Mouse (Mus musculus) liver, embryonic 12.5 days (tissue): ENCODE results near the gene Rftn1. TPM values are rescaled to one million over a fixed set of nuclear protein-coding genes. Genes with fewer than 3 reads are reported as not detected.

Experiments
- ATAC-seq: fragments of 200-750 bp; cut with Nextera tagmentation; 2 replicates; pipeline ENCODE4 v1.8.0; 2017; ENCODE audit warnings: moderate number of reproducible peaks, mild to moderate bottlenecking, moderate library complexity
- H3K27ac ChIP-seq: fragments of 300-500 bp; sonication (generic); 2 replicates; pipeline ENCODE4 v1.5.1; 2016; ENCODE audit warnings: mild to moderate bottlenecking
- H3K27me3 ChIP-seq: fragments of 300-500 bp; sonication (generic); replicated peaks from 2 replicates; pipeline ENCODE4 v1.6.1; 2016; ENCODE audit warnings: mild to moderate bottlenecking, moderate library complexity
- H3K36me3 ChIP-seq: fragments of 300-500 bp; sonication (generic); 2 replicates; pipeline ENCODE4 v1.6.1; 2016; ENCODE audit warnings: mild to moderate bottlenecking, moderate library complexity
- H3K4me1 ChIP-seq: fragments of 300-500 bp; sonication (generic); 2 replicates; pipeline ENCODE4 v1.6.1; 2016
- H3K4me2 ChIP-seq: fragments of 300-500 bp; sonication (generic); 2 replicates; pipeline ENCODE4 v1.6.1; 2016; ENCODE audit warnings: mild to moderate bottlenecking, moderate library complexity
- H3K4me3 ChIP-seq: fragments of 300-500 bp; sonication (generic); 2 replicates; pipeline ENCODE4 v1.5.1; 2016; ENCODE audit warnings: mild to moderate bottlenecking, moderate library complexity
- H3K9ac ChIP-seq: fragments of 300-500 bp; sonication (generic); 2 replicates; pipeline ENCODE4 v1.6.1; 2016; ENCODE audit warnings: mild to moderate bottlenecking, moderate library complexity
- H3K9me3 ChIP-seq: fragments of 300-500 bp; sonication (generic); replicated peaks from 2 replicates; pipeline ENCODE4 v1.6.1; 2016; ENCODE audit warnings: mild to moderate bottlenecking, moderate library complexity
- WGBS: fragments of 180-500 bp; shearing (Covaris S2); methylation state at CpG from one replicate; pipeline ENCODE4 v1.1.7; 2016; ENCODE audit not compliant: insufficient replicate concordance; 5-methylcytosine and 5-hydroxymethylcytosine counted together
- polyA plus RNA-seq: library from polyadenylated mRNA; unstranded; fragments of >200 nt; fragmentation: Nextera tagmentation; extraction: Ambion mirVana; gene quantifications from 2 replicates; pipeline ENCODE4 v1.2.1, GENCODE M21; 2016

Gene Rftn1
- polyA plus RNA-seq, 1 experiment from 2014 or later: 11.0 TPM

DNA sequence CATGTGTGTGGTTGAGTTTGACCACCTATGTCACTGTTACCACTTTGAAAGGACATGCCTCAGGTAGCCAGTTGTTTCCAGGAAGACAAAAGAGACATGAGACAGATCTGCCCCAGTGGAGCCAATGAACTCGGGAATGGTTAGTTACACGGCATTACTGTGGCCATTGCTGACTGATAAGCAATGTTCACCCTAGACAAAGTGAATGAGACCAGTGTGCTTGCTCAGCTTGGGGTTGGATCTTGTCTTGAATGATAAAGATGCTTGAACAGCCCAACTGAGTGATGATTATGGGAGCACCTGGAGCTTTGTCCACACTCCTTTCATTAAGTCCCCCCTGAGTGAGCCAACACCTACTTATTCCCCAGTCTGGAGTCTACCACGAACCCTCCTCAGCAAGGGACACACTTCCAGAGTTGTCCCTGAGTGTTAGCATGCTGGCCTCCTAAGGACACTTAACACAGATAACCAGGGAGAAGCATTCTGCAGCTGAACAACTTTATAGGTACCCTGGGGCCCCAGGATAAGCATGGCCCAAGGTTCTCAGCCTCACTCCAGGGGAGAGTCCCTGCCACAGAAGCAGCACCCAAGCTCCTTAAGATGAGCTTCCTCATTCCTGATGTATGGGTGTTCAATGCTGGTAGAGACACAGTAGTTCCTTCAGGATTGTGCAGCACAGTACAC, 149.6 kb downstream of the Rftn1 start:
- Histone ChIP-seq H3K27ac (peak overlapping the region; percentile 18), H3K4me3 (no peak overlapping the region), H3K9me3 (no peaks in the 10 kb centered on the region), H3K27me3 (no peaks in the 10 kb centered on the region), H3K4me2 (no peak overlapping the region), H3K9ac (no peak overlapping the region), H3K4me1 (peaks cover 22% of the 10 kb centered on the region), H3K36me3 (no peaks in the 10 kb centered on the region)
- 48% methylated on average over 3 of the region's 3 CpGs for whole genome bisulfite sequencing
- ATAC-seq: peak; percentile 63

DNA sequence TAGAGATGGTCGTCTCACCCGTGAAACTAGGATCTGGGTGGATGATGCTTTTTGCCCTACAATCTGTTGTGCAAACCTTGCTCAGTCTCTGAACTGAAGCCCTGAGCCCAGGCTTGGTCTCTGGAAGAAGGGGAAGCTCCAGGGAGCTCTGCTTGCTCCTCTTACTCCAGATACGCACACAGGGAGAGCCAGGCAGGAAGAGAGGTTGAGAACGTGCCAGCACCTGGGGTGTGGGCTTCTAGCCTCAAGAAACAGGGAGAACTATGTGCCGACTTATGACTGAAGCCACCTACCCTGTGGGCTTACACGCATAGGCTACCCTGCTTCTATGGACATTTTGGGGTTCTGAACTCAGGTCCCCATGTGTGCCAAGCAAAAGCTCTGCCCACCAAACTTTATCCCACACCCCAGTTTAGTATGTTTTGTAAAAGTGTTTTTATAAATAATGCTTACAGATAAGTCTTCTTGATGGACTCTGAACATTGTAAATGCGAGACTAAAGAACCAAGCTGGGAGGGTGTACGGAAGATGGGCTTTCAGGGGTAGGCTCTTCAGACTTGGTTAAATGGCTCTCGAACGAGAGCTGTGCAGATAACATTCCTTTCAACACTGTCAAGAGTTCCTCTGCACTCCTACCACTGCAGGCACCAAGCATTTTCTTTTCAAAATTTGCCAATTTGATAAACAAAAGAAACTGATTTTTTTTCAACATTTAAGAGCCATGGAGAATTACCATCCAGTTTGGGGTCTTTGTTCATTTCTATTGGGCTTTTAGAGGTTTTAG, 152.4 kb downstream of the Rftn1 start:
- Histone ChIP-seq H3K36me3 (no peaks in the 10 kb centered on the region), H3K27ac (no peak overlapping the region), H3K4me1 (peaks cover 26% of the 10 kb centered on the region), H3K4me3 (no peak overlapping the region), H3K9ac (no peak overlapping the region), H3K4me2 (no peak overlapping the region), H3K9me3 (no peaks in the 10 kb centered on the region), H3K27me3 (no peaks in the 10 kb centered on the region)
- no peak for ATAC-seq
- 74% methylated on average over 10 of the region's 10 CpGs for WGBS

DNA sequence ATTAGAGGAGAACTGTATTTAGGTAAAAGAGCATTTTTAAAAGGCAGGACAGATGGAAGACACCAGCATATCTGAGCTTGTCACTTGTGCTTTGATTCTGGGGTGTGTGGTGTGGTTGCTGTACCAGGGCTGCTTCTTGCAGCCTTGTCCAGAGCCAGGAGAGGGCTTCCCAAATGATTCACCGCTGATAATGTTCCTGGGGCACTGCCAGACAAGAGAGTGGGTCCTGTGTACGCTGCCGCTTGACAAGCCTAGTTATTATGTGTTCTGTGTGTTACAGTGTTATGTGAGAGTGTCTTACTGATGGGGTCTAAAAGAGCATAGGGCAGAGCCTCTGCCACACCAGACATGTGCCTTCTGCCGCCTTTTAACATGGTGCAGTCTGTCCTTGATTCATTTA, 153.1 kb downstream of the Rftn1 start:
- peaks cover 32% of the 10 kb centered on the region for H3K4me1 ChIP-seq
- H3K4me2 ChIP-seq: no peak overlapping the region
- H3K27ac ChIP-seq: no peak overlapping the region
- no peak overlapping the region for H3K4me3 ChIP-seq
- no peaks in the 10 kb centered on the region for H3K27me3 ChIP-seq
- no peaks in the 10 kb centered on the region for H3K9me3 ChIP-seq
- 79% methylated on average over 4 of the region's 4 CpGs for WGBS
- no peak overlapping the region for H3K9ac ChIP-seq
- no peak for ATAC-seq
- H3K36me3 ChIP-seq: no peaks in the 10 kb centered on the region

DNA sequence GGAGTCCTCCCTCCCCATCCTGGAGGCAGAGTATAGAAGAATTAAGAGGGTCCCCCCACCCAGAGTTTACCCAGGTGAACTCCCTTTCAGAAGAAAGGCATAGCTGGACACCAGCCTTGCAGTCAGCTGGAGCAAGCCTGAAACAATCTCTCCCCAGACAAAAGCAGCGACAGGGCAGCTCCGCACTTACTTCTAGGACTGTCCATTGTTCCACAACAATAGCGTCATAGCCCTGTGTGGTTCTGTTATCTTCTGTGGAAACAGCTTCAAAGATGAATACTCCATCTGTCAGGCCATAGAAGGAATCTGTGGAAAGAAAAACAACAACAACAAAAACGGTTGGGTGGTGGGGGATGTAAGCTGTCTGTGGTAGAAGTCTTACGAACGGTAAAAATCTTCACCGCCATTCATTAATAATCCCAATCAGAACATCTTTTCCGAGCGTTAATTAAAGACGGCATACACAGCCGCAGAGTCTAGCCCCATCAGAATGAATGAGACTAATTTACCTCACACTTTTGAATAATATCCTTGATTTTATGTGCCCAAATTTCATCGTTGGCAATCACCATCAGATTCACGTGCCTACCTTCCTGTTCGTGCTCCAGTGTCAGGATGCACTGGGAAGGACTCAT, 153.6 kb downstream of the Rftn1 start:
- WGBS: 84% methylated on average over 14 of the region's 14 CpGs
- Histone ChIP-seq H3K4me3 (no peak overlapping the region), H3K4me1 (peaks cover 37% of the 10 kb centered on the region), H3K4me2 (no peak overlapping the region), H3K27me3 (no peaks in the 10 kb centered on the region), H3K9ac (no peak overlapping the region), H3K27ac (no peak overlapping the region), H3K9me3 (no peaks in the 10 kb centered on the region), H3K36me3 (no peaks in the 10 kb centered on the region)
- ATAC-seq: no peak

DNA sequence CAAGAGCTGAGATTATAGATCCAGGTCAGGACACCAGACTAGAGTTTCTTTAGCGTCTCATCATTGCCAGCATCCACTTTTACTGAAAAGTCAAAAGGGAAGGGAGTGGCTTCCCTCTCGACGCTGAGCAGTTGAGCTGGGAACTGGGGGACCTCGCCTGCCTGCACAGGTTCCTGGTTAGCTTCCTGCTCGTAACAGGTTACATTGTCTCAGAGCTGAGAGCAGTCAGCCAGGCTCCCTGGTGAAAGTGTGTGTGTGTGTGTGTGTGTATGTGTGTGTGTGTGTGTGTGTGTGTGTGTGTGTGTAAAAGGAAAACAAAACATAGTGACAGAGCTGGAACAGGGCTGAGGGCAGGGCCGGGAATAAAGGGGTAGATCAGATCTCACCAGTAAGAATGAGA, 156.8 kb downstream of the Rftn1 start:
- Histone ChIP-seq H3K9ac (no peak overlapping the region), H3K27ac (peak overlapping the region; percentile 57; the same call in 1 of the 2 replicates), H3K9me3 (no peaks in the 10 kb centered on the region), H3K4me2 (no peak overlapping the region), H3K27me3 (no peaks in the 10 kb centered on the region), H3K4me3 (no peak overlapping the region), H3K36me3 (no peaks in the 10 kb centered on the region), H3K4me1 (peaks cover 39% of the 10 kb centered on the region)
- WGBS: 53% methylated on average over 6 of the region's 6 CpGs
- no peak for ATAC-seq

DNA sequence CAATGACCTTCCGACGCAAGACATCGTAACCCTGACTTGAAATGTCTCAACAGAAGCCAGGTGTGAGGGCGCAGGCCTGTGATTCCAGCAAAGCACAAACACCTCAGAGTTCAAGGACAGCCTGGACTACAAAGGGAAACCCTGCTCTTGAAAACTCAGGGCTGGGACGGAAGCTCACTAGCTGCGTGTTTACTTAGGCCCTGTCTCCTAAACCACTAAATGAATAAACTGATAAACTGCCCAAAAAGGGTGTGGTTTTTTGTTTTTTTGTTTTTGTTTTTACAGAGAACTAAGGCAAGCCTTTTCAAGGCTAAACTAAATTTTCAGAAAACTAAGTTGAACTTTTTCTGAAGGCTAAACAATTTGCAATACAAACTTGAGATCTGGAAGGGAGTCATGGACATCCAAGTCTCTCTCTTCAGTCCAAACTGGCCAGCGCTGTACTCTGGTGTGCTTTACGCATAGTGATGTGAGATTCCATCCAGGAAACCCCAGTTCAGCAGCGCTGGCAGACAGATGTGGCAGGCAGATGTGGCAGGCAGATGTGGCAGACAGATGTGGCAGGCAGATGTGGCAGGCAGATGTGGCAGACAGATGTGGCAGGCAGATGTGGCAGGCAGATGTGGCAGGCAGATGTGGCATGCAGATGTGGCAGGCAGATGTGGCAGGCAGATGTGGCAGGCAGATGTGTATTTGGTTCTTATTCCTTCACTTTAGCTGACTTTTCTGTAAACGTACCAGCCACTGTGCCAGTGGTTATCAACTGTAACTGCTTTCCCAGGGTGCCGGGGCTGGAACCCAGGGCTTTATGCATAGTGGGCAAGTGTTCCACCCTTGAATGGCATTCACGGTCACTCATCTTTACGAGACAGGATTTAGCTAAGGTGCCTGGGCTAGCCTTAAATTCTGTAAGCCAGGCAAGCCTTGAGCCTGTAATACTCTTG, 158.7 kb downstream of the Rftn1 start:
- no peaks in the 10 kb centered on the region for H3K36me3 ChIP-seq
- no peaks in the 10 kb centered on the region for H3K9me3 ChIP-seq
- 0 out of 2 replicates have a peak overlapping the region, but pooled peaks have one; percentile 12 for H3K9ac ChIP-seq
- H3K4me3 ChIP-seq: no peak overlapping the region
- peak overlapping the region; percentile 75 for H3K27ac ChIP-seq
- peak; percentile 82 for ATAC-seq
- WGBS: 67% methylated on average over 13 of the region's 13 CpGs
- peaks cover 53% of the 10 kb centered on the region for H3K4me1 ChIP-seq
- H3K4me2 ChIP-seq: peak overlapping the region; percentile 1; the same call in 1 of the 2 replicates
- no peaks in the 10 kb centered on the region for H3K27me3 ChIP-seq

DNA sequence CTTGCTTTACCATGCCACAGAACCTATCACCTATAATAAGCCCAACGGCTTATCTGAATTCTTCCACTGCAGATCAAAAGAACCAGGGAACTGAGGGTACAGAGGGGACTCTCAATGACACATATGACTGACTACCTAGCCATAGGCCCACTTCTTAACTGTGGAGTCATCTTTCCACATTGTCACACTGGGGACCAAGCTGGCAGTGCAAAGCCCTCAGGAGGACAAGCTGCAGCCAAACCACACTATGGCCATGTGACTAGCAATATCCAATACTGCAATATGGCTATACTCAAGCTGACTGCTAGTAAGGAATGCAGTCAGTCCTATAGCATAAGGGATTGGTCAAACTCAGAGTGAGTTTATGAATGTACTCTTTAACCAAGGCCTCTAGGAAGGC, 164.8 kb downstream of the Rftn1 start:
- Histone ChIP-seq H3K27me3 (no peaks in the 10 kb centered on the region), H3K9me3 (no peaks in the 10 kb centered on the region), H3K4me1 (peaks cover 78% of the 10 kb centered on the region), H3K27ac (peak overlapping the region; percentile 84), H3K9ac (no peak overlapping the region; the same call in 1 of the 2 replicates), H3K36me3 (no peaks in the 10 kb centered on the region), H3K4me3 (no peak overlapping the region), H3K4me2 (peak overlapping the region; percentile 33; the same call in 1 of the 2 replicates)
- ATAC-seq: peak; percentile 28
- 21% methylated on average over 1 of the region's 1 CpGs for WGBS

DNA sequence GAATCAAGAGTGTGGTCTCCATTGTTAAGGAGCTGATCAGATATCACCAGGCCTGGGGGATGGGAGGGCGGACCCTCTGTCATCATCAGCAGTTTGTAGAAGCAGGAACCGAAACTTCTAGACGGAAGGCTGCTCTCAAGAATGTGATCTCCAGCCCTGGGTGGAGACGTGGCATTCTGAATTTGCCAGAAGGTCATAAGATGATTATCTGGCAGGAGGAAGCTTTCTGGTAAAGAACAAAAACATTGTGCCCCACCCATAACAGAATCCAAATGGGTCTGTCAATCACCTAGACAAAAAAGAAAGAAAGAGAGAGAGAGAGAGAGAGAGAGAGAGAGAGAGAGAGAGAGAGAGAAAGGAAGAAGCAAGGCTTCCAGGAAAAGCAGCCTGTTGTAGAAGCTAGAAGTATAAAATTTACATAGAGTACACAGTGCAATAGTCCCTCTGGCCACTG, 165.3 kb downstream of the Rftn1 start:
- WGBS: 18% methylated on average over 4 of the region's 4 CpGs
- Histone ChIP-seq H3K27me3 (no peaks in the 10 kb centered on the region), H3K4me3 (no peak overlapping the region), H3K9me3 (no peaks in the 10 kb centered on the region), H3K4me2 (peak overlapping the region; percentile 33), H3K9ac (peak overlapping the region; percentile 37), H3K27ac (peak overlapping the region; percentile 84), H3K36me3 (no peaks in the 10 kb centered on the region), H3K4me1 (peaks cover 78% of the 10 kb centered on the region)
- ATAC-seq: no peak; the same call in 1 of the 2 replicates

DNA sequence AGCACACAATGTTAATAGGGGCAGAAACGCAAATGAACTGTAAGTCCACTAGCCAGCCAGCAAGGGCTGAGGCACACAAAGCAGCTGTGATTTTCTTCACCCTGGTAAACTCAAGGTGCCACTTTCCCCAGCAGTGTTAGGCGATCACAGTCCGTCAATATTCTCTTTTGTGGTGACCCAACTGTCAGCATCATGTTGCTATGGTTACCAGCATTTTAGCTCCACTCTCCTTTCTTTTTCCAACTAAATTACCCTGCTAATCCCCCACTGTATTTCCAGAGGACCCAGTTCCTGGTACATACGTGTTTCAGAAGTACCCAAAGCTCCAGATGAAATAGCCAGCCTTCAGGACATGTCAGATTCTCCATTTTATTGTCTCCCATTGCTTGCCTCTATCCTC, 169.1 kb downstream of the Rftn1 start:
- ATAC-seq: no peak
- peak overlapping the region; percentile 62 for H3K9ac ChIP-seq
- H3K9me3 ChIP-seq: no peaks in the 10 kb centered on the region
- peak overlapping the region; percentile 100 for H3K27ac ChIP-seq
- H3K36me3 ChIP-seq: no peaks in the 10 kb centered on the region
- peaks cover 93% of the 10 kb centered on the region for H3K4me1 ChIP-seq
- H3K4me2 ChIP-seq: peak overlapping the region; percentile 61
- no peaks in the 10 kb centered on the region for H3K27me3 ChIP-seq
- 72% methylated on average over 4 of the region's 4 CpGs for whole genome bisulfite sequencing
- no peak overlapping the region for H3K4me3 ChIP-seq

DNA sequence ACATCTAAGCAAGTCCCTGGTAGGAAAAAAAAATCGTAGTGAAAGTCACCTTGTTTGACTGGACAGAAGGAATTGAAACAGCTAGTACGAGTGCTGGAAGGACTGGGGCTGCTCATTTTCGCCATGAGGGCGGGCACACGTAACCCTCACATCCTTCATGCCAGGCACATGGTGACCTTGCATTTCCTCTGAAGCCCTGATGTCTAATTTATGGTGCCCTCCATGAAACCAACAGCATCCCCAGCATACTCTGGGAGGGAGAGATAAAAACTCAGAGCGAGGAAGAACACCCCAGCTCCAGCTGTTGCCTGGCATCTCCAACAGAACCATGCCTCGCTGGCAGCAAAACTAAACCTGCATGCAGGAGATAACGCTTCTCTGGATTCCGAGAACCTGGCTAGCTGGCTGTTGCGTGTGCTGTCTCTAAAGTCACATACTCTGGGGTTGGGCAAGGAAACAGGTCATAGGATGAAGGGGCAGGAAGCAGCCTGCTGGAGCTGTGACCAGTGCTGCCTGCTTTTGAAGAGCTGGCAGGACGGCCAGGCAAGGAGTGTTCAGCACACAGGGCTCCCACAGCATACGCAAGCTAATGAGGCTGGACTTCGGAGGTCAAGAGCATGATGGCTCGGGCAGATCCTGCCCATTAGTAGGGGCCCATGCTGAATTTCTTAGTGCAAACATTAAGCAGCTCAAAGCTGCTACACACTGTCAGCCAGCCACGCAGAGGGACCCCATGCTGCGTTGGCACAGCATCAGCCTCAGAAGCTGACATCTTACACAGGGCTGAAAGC, 170.1 kb downstream of the Rftn1 start:
- peak; percentile 93 for ATAC-seq
- Histone ChIP-seq H3K4me2 (peak overlapping the region; percentile 61), H3K27ac (peak overlapping the region; percentile 100), H3K27me3 (no peaks in the 10 kb centered on the region), H3K4me1 (peaks cover 92% of the 10 kb centered on the region), H3K9me3 (no peaks in the 10 kb centered on the region), H3K4me3 (peak overlapping the region; percentile 13; the same call in 1 of the 2 replicates), H3K36me3 (no peaks in the 10 kb centered on the region), H3K9ac (peak overlapping the region; percentile 74)
- 28% methylated on average over 16 of the region's 16 CpGs for WGBS
